Mouse (Mus musculus): ENCODE data around the gene Cdh19.

Gene Cdh19

GRCm38 (mm10) chr1:110977484-110977883 is at the start of gene Cdh19:
Gene Cdh19, minus strand, starts transcription at chr1:110977584.
- POLR2A ChIA-PET = no interaction called here
- CTCF ChIA-PET = interaction anchor here in 1 of 4 experiments (0.7 kb wide), 1 partner anchor 23 kb away, joined by 3 read pairs; no protein-coding TSS in a partner anchor

GRCm38 (mm10) chr1:111020434-111021060 is 43.2 kb upstream of the Cdh19 start:
- CTCF ChIA-PET = no interaction called here
- POLR2A ChIA-PET = no interaction called here

- CTCF ChIA-PET = no interaction called here
- POLR2A ChIA-PET = no interaction called here
Measured at GRCm38 (mm10) chr1:111017640-111018039, 40.3 kb upstream of the Cdh19 start.

- ChIA-PET POLR2A (no interaction called here), CTCF (no interaction called here)
Measured at GRCm38 (mm10) chr1:110989824-110990223, 12.4 kb upstream of the Cdh19 start.

- CTCF ChIA-PET = no interaction called here
- POLR2A ChIA-PET = no interaction called here
Measured at GRCm38 (mm10) chr1:110969201-110969600, 8.2 kb downstream of the Cdh19 start.

- POLR2A ChIA-PET = no interaction called here
Measured at GRCm38 (mm10) chr1:110909752-110910151, 67.6 kb downstream of the Cdh19 start.

GRCm38 (mm10) chr1:110909218-110909617 is 68.2 kb downstream of the Cdh19 start:
- ChIA-PET POLR2A (no interaction called here), CTCF (no interaction called here)

More at GRCm38 (mm10) chr1:110909752-110910151, 67.6 kb downstream of the Cdh19 start:
- CTCF ChIA-PET = no interaction called here

GRCm38 (mm10) chr1:110904266-110904665 is 73.1 kb downstream of the Cdh19 start:
- CTCF ChIA-PET = no interaction called here
- POLR2A ChIA-PET = interaction anchor here in 1 of 4 experiments (1.0 kb wide), 1 partner anchor 100 kb away, joined by 3 read pairs; no protein-coding TSS in a partner anchor

Data from embryonic stem cell, embryonic (primary cell).